Mouse (Mus musculus) stomach, postnatal 0 days (tissue): ENCODE data around the gene Vwce.

ENCODE experiments used
- CTCF ChIP-seq: IDR thresholded peaks from 2 replicates; pipeline ENCODE4 v1.5.1; 2016; ENCODE audit warnings: antibody characterized with exemption, low read depth, mild to moderate bottlenecking, moderate library complexity
- EP300 ChIP-seq: optimal IDR thresholded peaks from 2 replicates; pipeline ENCODE3; 2016; ENCODE audit warnings: antibody characterized with exemption

GRCm38 (mm10) chr19:10658406-10658805 lies 24.4 kb downstream of the Vwce start:
- TF ChIP-seq CTCF = no peak
- TF ChIP-seq EP300 = no peak
